Mouse (Mus musculus): ENCODE measurements at regions not wholly inside any gene's neighbourhood (a gene's known extent, or its start where the extent isn't known, plus 50 kb on each side); places are given as distances from the start of the nearest gene placed in this dataset.

- DNase-seq, result peak; percentile 21 to 29
These were observed 178.2 kb upstream of the Mkln1 start for GRCm38 (mm10) chr6:31220184-31220931.

DNA sequence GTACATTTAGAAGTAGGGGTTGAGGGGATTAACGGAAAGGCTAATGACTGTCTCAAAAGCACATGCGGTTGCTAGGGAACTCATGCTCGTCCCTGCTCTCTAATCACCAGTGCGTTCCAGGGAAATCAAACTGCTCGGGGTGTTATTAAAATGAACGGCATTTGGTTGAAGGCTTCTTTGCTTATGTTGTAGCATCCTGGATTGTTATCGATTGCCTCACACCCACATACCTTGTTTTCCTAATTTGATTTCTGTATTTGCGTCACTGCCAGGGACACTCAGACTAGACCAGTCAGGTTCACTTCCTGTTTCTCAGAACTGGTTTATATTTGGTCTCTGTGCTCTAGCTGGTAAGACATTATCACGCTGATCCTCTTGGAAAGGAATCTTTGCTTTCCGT, 177.0 kb upstream of the Mkln1 start:
- no peak for DNase-seq

- DNase-seq, result no peak
These were observed 176.4 kb upstream of the Mkln1 start for GRCm38 (mm10) chr6:31222024-31222579.

- DNase-seq, result no peak
These were observed 171.1 kb upstream of the Mkln1 start for GRCm38 (mm10) chr6:31227406-31227805.

DNA sequence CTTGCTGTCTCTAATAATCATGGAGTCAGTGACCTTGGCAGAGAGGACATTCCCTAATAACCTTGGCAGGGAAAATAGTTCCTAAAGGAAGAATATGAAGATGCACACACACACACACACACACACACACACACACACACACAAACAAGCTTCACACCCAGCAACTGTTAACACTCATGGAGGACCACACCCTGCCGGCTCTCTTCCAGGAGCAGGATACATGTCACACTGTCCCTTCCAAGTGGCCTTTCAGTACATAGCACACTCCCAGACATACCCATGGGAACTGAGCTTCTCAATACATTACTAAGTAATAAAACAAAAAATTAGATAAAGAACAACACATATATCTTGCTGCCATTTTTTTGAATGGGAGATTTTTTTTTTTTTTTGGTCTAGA, 170.5 kb upstream of the Mkln1 start:
- no peak for DNase-seq

DNA sequence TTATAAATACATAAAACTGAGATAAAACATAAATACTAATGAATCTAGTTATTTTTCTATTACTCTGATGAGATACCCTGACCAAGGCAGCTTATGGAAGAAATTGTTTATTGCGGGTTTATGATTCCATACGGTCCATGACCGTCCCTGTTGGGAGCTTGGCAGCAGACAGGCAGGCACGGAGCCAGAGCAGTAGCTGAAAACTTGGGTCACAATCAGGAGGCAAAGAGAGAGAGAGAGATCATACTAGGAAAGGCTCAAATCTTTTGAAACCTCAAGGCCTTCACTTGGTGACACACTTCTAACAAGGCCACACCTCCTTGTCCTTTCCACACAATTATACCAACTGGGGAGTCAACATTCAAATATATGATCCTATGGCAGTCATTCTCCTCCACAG, 166.7 kb upstream of the Mkln1 start:
- peak; percentile 52 to 61 for DNase-seq

DNA sequence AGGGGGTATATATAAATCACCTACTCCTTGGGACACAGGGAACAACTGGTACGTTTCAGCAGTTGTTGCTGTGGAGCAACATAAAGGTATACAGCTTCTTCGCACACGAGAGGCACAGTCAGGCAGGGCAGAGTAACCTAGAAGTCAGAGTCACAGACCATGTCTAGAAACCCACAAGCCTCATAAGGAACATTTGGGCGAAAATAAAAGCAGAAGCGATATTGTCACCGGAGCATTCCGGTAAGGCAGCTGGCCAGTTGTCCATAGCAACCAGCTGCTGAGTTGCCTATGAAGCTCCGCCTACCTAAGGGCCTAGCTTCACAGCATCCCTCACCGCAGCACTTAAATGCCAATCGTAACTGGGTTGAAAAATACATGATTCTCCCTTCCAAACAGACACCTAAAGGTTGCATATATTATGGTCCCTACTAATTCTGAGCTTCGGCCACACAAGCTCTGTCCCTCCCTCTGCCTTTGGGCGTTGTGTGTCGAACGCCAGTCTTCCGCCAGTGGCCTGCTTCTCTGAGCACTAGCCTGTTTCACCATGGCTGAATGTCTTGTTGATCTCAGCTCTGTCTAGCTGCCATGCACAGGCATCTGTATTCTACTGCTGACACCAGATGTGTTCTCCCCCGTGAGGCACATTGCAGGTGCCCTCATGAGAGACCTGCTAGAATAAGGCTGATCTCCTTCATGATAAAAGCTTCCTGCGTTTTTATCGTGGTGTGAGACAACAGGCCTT, 165.1 kb upstream of the Mkln1 start:
- DNase-seq, result no peak

DNA sequence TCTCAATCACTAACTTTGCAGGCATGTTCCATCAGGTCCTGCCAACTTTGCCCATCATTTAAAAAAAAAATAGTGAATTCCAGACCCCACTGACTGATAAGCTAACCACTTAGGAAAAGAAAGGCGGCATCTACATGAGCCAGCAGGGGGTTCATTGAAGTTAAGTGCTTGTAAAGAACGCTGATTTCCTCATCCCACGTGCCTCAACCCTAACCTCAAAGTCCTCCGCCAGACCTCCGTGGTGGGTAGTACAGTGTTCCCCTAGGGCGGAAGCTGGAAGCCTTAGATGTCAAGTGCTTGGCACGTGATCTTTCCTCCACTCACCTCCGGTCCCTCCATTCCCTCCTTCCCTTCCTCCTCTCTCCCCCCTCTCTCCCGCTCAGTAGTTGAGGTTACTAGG, 158.5 kb upstream of the Mkln1 start:
- no peak for DNase-seq

GRCm38 (mm10) chr6:31250526-31250925, 148.0 kb upstream of the Mkln1 start:
- no peak for DNase-seq

DNA sequence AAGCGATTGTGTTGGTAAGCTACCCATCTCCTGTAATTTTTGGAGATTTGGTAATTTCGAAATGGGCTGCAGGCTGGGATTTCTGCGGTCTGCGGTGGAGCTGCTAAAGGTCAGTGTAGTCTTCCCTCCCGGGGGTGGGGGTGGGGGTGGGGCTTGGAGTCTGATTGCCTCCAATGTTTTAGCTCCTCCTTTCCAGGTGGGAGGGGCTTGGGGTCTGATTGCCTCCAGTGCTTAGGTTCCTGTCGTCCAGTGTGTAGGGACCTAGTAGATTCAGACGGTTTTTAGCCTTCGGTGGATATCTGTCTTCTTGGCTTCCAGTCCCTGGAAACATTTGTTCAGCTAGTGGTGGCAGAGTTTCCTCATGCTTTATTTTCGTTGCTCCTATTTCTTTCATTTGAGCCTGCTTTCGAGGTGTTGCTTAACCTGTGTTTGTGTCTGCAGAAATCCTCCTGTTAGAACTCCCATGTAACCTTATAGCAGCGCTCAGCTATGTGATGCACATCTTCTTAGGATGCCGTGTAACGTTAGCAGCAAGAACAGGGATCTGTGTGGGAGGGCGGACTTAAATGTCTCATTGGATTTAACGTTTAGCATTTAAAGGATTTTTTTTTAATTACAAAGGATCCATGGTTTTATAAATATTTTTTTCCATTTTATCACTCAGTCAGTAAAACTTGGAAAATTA, 145.1 kb upstream of the Mkln1 start:
- DNase-seq, result peak; percentile 7

DNA sequence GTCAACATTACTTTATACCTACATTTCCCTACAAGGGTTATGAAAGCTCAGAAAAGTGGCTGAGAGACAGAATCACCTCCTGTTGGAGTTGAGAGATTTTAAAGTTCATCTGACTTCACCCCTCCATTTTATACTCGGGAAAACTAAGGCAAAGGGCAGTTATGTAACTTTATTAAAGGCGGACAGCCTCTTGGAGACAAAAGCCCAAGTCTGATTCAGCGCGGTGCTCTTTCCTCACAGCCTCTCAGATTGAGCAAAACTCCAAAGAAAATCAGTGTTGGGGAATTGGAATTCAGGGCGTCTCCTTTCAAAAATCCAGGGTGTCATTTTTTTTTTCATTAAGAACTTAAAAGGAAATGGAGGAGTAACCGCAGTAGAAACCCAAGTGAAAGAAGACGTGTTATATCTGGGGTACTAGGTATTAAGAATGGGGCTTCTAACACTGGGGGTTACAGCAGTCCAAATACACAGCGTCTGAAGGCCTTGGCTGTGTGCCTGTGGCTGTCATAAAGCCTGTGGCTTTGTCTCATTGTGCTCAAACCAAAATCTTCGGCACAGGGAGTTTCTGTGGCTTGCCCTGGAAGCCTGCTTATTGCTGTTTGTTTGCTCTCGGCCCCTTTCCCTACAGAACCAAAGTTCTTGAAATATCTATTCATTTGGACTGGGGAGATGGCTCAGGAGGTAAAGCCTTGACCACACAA, 137.7 kb upstream of the Mkln1 start:
- DNase-seq, result no peak

- DNase-seq, result no peak
These were observed 136.6 kb upstream of the Mkln1 start for GRCm38 (mm10) chr6:31261797-31262540.

GRCm38 (mm10) chr6:31262651-31263050, 135.9 kb upstream of the Mkln1 start:
- no peak for DNase-seq

DNA sequence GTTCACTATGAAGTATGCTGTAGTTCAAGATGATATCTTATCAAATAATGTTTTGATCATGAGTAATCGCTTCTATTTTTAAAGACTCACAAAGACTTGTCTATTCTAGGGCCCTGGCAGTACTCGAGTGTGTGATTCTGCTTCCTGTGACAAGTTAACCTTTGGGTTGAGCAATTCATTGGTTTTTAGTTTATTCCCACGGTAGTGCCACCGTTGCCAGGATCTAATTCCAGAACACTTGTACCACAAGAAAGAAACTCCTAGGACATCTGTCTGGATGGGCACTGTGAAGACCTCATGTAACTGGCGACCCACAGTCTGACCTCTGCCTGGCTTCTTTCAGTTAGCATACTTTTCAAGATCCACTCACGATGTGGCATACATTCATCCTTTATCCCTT, 134.7 kb upstream of the Mkln1 start:
- DNase-seq, result no peak

- no peak for DNase-seq
These were observed 132.0 kb upstream of the Mkln1 start for GRCm38 (mm10) chr6:31266441-31267040.

DNA sequence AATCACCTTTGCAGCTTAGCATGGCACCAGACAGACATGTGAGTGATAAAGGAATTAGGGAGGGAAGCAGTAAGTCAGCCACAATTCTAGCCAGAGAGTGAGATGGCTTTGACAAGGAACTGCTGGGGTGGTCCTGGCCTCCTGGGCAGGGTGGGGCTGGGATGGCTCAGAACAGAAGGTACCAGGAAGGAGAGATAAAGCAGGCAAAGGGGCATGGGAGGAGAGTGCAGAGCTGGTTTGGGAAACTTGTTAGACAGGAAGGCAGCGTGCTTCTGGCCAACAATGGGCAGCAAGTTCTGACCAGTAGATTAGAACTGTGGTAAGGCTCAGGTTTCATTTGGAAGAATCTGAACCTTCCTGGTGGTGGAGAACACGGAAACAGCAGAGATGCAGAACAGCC, 130.5 kb upstream of the Mkln1 start:
- no peak for DNase-seq

- no peak for DNase-seq
These were observed 124.7 kb upstream of the Mkln1 start for GRCm38 (mm10) chr6:31273816-31274215.

DNA sequence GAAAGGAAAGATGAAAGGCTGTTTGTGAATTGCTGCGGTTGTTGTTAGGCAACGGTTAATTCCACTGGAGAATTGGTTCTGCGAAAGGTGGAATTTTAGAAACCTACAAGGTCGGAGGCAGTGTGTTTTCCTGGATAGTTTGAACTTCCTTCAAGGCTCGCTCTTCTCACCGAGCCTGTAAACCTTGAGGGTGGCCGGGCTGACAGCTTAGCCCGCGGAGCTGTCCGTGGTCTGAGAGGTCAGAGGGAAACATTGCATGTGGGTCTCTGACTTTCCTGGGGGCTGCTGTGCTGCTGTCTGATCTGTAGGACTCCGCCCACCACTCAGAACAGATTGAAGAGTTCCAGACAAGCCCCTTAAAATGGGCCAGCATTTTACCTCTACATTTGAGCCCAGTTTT, 124.3 kb upstream of the Mkln1 start:
- no peak for DNase-seq

DNA sequence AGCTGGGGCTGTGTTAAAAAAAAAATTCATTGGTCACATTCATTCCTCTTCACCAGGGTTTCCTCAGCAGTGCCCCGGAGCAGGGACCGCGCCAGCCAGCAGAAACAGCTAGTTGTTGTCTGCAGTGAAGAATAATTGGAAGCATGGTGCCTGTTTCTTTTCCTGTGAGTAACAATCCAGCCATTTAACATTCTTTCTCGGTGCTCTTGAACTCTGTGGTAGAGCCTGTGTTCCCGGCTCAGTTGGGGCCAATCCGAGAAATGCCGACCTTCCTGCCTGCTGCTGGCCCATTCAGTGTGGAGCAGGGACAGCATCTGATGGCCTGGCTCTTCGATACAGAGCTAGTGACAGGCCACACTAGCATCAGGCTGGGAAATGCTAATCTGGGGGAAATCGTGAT, 120.7 kb upstream of the Mkln1 start:
- DNase-seq, result no peak

GRCm38 (mm10) chr6:31283973-31284372, 114.6 kb upstream of the Mkln1 start:
- no peak for DNase-seq

DNA sequence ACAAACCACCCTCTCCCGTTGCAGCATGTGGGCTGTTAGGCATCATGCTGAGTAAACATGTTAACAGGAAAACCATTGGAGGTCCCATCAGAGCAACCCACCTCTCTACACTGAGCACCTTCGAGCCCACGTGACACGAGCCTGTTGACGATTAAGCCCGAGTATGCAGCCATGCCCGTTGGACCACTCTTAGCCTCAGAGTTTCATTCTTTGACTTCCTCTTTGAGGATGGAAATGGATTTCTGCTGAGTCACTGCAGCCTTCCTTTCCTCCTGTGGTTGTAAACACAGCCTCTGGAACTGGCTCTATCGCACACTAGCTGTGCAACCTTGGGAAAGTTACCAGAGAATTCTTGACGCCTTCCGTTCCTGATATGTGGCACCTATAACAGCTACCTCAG, 114.1 kb upstream of the Mkln1 start:
- no peak for DNase-seq

DNA sequence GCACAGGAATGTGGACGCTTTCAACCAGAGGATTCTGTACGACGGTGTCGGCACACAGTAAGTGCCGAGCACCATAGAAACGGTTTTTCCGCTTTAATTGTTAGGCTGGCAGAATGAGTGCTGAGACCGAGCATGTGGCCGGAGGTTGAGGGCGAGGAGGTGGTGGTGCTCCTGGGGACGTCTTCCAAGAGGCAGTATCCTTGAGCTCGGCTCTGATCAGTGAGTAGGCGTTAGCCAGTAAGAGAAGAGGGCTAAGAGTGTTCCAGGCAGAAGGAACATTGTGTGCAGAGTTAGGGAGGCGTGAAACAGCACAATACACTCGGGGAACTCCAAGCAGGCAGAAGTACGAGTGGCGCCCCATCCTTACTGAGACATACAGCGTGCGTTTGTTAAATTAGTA, 113.5 kb upstream of the Mkln1 start:
- DNase-seq, result peak; percentile 17 to 22
